8 mouse cellular contexts compared by ENCODE assay signal in genomic region chr1:51615523-51615922, GRCm38 (mm10).
A peak's percentile ranks its signal among the peaks of the same experiment; 100 is the strongest.
DNase-seq lines count a peak whose midpoint lies in the region; ATAC-seq and TF ChIP-seq lines count a peak whose summit lies in the region.

No protein-coding gene starts in this region.

- TF ChIP-seq RAD21 in MEL (IDR thresholded peaks at IDR 0.05; ENCODE audit: low read depth, low read length), result peak; percentile 69

- H3K4me2 ChIP-seq in heart, embryonic 12.5 days, result no peak overlapping the region
- H3K4me2 ChIP-seq in midbrain, embryonic 13.5 days (replicated peaks), result no peak overlapping the region

- no peak overlapping the region for H3K4me3 ChIP-seq in heart, embryonic 12.5 days
- H3K4me3 ChIP-seq in MEL (ENCODE audit: control insufficient read depth in 1 of 2, insufficient read depth in 1 of 2, low read depth in 2 of 2, low read length in 2 of 2), result no peak overlapping the region
- no peak overlapping the region for H3K4me3 ChIP-seq in midbrain, embryonic 13.5 days (replicated peaks)

- no peak for ATAC-seq in heart, embryonic 12.5 days (ENCODE audit: insufficient number of reproducible peaks, low FRiP score)
- peak; percentile 53; the same call in 1 of the 2 replicates for ATAC-seq in midbrain, embryonic 13.5 days

- H3K9me3 ChIP-seq in heart, embryonic 12.5 days (replicated peaks), result no peaks in the 10 kb centered on the region
- no peaks in the 10 kb centered on the region for H3K9me3 ChIP-seq in MEL (replicated peaks; ENCODE audit: insufficient read depth, low read length)
- H3K9me3 ChIP-seq in midbrain, embryonic 13.5 days, result no peaks in the 10 kb centered on the region

- TF ChIP-seq POLR2A in MEL (IDR thresholded peaks at IDR 0.05; ENCODE audit: control insufficient read depth in 1 of 2, insufficient read depth in 1 of 2, low read depth in 1 of 2, low read length in 2 of 2, poor library complexity in 1 of 2), result no peak

- no peaks in the 10 kb centered on the region for H3K4me1 ChIP-seq in heart, embryonic 12.5 days (replicated peaks)
- H3K4me1 ChIP-seq in MEL (ENCODE audit: control insufficient read depth in 1 of 2, insufficient read depth in 2 of 2, low read length in 2 of 2), result no peaks in the 10 kb centered on the region
- peaks cover 24% of the 10 kb centered on the region for H3K4me1 ChIP-seq in midbrain, embryonic 13.5 days (replicated peaks)

- TF ChIP-seq CTCF in MEL (IDR thresholded peaks at IDR 0.05 in 2 of 3, conservative IDR thresholded peaks at IDR 0.05 in 1 of 3; ENCODE audit: control insufficient read depth in 1 of 3, insufficient read depth in 1 of 3, low read depth in 2 of 3, low read length in 3 of 3, poor library complexity in 1 of 3, severe bottlenecking in 1 of 3), result peak; percentile 49 to 71 (median 68)

- H3K36me3 ChIP-seq in heart, embryonic 12.5 days, result no peaks in the 10 kb centered on the region
- no peaks in the 10 kb centered on the region for H3K36me3 ChIP-seq in MEL (ENCODE audit: control insufficient read depth in 1 of 2, insufficient read depth in 2 of 2, low read length in 2 of 2)
- no peaks in the 10 kb centered on the region for H3K36me3 ChIP-seq in midbrain, embryonic 13.5 days

- peak; percentile 58 for DNase-seq in heart, postnatal 4 days
- DNase-seq in MEL (ENCODE audit: low read depth, low spot score), result peak; percentile 47
- DNase-seq in cerebellum, adult 9-10 months, result peak; percentile 73
- peak; percentile 48 to 72 for DNase-seq in frontal cortex, postnatal 36 days (ENCODE audit: low spot score in 2 of 2)
- peak; percentile 26 for DNase-seq in left cerebral cortex, adult 11 months (ENCODE audit: low spot score)
- DNase-seq in spleen, postnatal 4 days (ENCODE audit: low spot score in 2 of 2), result peak; percentile 20 to 66

- WGBS in heart, embryonic 12.5 days, result 22% methylated on average over 6 of the region's 6 CpGs
- WGBS in midbrain, embryonic 13.5 days, result 31% methylated on average over 6 of the region's 6 CpGs

- H3K79me2 ChIP-seq in MEL (ENCODE audit: control insufficient read depth, insufficient read depth, low read length, poor library complexity), result no peaks in the 10 kb centered on the region

- TF ChIP-seq EP300 in MEL (IDR thresholded peaks at IDR 0.05; ENCODE audit: low read depth in 1 of 2, low read length in 2 of 2), result no peak

- no peak overlapping the region for H3K27ac ChIP-seq in heart, embryonic 12.5 days (ENCODE audit: poor library complexity, severe bottlenecking)
- H3K27ac ChIP-seq in MEL (ENCODE audit: control insufficient read depth, low read depth, low read length), result no peak overlapping the region
- no peak overlapping the region for H3K27ac ChIP-seq in midbrain, embryonic 13.5 days

- no peak overlapping the region for H3K9ac ChIP-seq in heart, embryonic 12.5 days
- no peak overlapping the region for H3K9ac ChIP-seq in MEL (ENCODE audit: control insufficient read depth, low read depth, low read length, poor library complexity, severe bottlenecking)
- H3K9ac ChIP-seq in midbrain, embryonic 13.5 days (replicated peaks), result no peak overlapping the region

- no peaks in the 10 kb centered on the region for H3K27me3 ChIP-seq in heart, embryonic 12.5 days (replicated peaks)
- H3K27me3 ChIP-seq in MEL (ENCODE audit: control insufficient read depth in 1 of 2, insufficient read depth in 2 of 2, low read length in 2 of 2), result no peaks in the 10 kb centered on the region
- peaks cover 9% of the 10 kb centered on the region for H3K27me3 ChIP-seq in midbrain, embryonic 13.5 days

TF ChIP-seq in MEL, 35 proteins besides CTCF, POLR2A, EP300 and RAD21:
- 0 out of 2 replicates have a peak, but pooled peaks have one; percentile 5 for TF ChIP-seq ZKSCAN1 (IDR thresholded peaks at IDR 0.05; ENCODE audit: low read depth, low read length)
- TF ChIP-seq SMC3 (IDR thresholded peaks at IDR 0.05; ENCODE audit: low read depth, low read length), result peak; percentile 75
- TF ChIP-seq ZC3H11A (IDR thresholded peaks at IDR 0.05; ENCODE audit: low read depth, low read length), result peak; percentile 29; the same call in 1 of the 2 replicates
- no peak for TF ChIP-seq TCF12 (IDR thresholded peaks at IDR 0.05; ENCODE audit: low read depth, low read length)
